Mouse (Mus musculus): Measurements from ENCODE around the gene Lsmem1.
"Not testable (repeated sequence)": the region's sequence is repeated elsewhere in the genome, so short reads cannot be mapped to it uniquely, and the experiment has no call there.

Gene Lsmem1

GRCm38 (mm10) chr12:40214888-40215876 lies 15.9 kb upstream of the Lsmem1 start:
- no peak for DNase-seq (ENCODE audit: low read depth, low spot score)

GRCm38 (mm10) chr12:40209049-40209448 lies 9.8 kb upstream of the Lsmem1 start:
- DNase-seq (ENCODE audit: low read depth, low spot score) = no peak

- DNase-seq (ENCODE audit: low read depth, low spot score) = no peak
These were observed 8.6 kb upstream of the Lsmem1 start for GRCm38 (mm10) chr12:40207909-40208308.

- DNase-seq (ENCODE audit: low read depth, low spot score) = no peak
These were observed 3.1 kb upstream of the Lsmem1 start for GRCm38 (mm10) chr12:40202161-40203035.

GRCm38 (mm10) chr12:40200484-40201235 lies 1.4 kb upstream of the Lsmem1 start:
- DNase-seq (ENCODE audit: low read depth, low spot score) = no peak

GRCm38 (mm10) chr12:40199795-40200402 lies 609 bp upstream of the Lsmem1 start:
- peak; percentile 64 for DNase-seq (ENCODE audit: low read depth, low spot score)

GRCm38 (mm10) chr12:40198427-40198826 lies 863 bp downstream of the Lsmem1 start:
- DNase-seq (ENCODE audit: low read depth, low spot score) = no peak

- no peak for DNase-seq (ENCODE audit: low read depth, low spot score)
These were observed 1.3 kb downstream of the Lsmem1 start for GRCm38 (mm10) chr12:40198019-40198418.

- DNase-seq (ENCODE audit: low read depth, low spot score) = no peak
These were observed 1.8 kb downstream of the Lsmem1 start for GRCm38 (mm10) chr12:40197511-40197910.

GRCm38 (mm10) chr12:40185474-40185873 lies 13.8 kb downstream of the Lsmem1 start:
- no peak for DNase-seq (ENCODE audit: low read depth, low spot score)

- DNase-seq (ENCODE audit: low read depth, low spot score) = no peak
These were observed 22.2 kb downstream of the Lsmem1 start for GRCm38 (mm10) chr12:40177089-40177488.

- DNase-seq (ENCODE audit: low read depth, low spot score) = no peak
These were observed 23.1 kb downstream of the Lsmem1 start for GRCm38 (mm10) chr12:40176158-40176557.

- DNase-seq (ENCODE audit: low read depth, low spot score) = not testable (repeated sequence)
These were observed 24.1 kb downstream of the Lsmem1 start for GRCm38 (mm10) chr12:40175171-40175570.

GRCm38 (mm10) chr12:40171637-40172036 lies 27.7 kb downstream of the Lsmem1 start:
- DNase-seq (ENCODE audit: low read depth, low spot score) = no peak

- no peak for DNase-seq (ENCODE audit: low read depth, low spot score)
These were observed 29.6 kb downstream of the Lsmem1 start for GRCm38 (mm10) chr12:40169675-40170074.

- DNase-seq (ENCODE audit: low read depth, low spot score) = peak; percentile 39
These were observed 34.7 kb downstream of the Lsmem1 start for GRCm38 (mm10) chr12:40164621-40165020.

GRCm38 (mm10) chr12:40160777-40161176 lies 38.5 kb downstream of the Lsmem1 start:
- DNase-seq (ENCODE audit: low read depth, low spot score) = no peak

- DNase-seq (ENCODE audit: low read depth, low spot score) = no peak
These were observed 45.1 kb downstream of the Lsmem1 start for GRCm38 (mm10) chr12:40154188-40154587.

GRCm38 (mm10) chr12:40152353-40153069 lies 46.8 kb downstream of the Lsmem1 start:
- no peak for DNase-seq (ENCODE audit: low read depth, low spot score)

- DNase-seq (ENCODE audit: low read depth, low spot score) = no peak
These were observed 52.0 kb downstream of the Lsmem1 start for GRCm38 (mm10) chr12:40147319-40147718.
